Mouse (Mus musculus) neutrophil, adult 59 days (primary cell): ENCODE results near the gene Emid1. TPM values are rescaled to one million over a fixed set of nuclear protein-coding genes. Genes with fewer than 3 reads are reported as not detected.

Source experiments
- total RNA-seq, 2 experiments: library from RNA; stranded (reverse); gene quantifications; 1 replicate in 1 of 2; 2 replicates in 1 of 2; pipeline ENCODE4 v1.2.4; 2023

The Emid1 gene
- 1 to 10 TPM; 1.3 to 3.4 TPM for total RNA-seq

GRCm38 (mm10) chr11:5151680-5152337 is at the start of gene Emid1:
Gene Emid1 (minus strand): TSS chr11:5152257.

GRCm38 (mm10) chr11:5098736-5099542 is 53.1 kb downstream of the Emid1 start, which contains the start of the genes Rhbdd3 and Ewsr1:
Gene Rhbdd3 (plus strand): TSS chr11:5098926.
Gene Ewsr1 (minus strand): TSS chr11:5099266.

GRCm38 (mm10) chr11:5065056-5065821 is 86.8 kb downstream of the Emid1 start, which contains the start of gene Gas2l1:
Gene Gas2l1 (minus strand): TSS chr11:5065327.

GRCm38 (mm10) chr11:5057856-5058641 is 94.0 kb downstream of the Emid1 start, which contains the start of gene Rasl10a:
Gene Rasl10a (plus strand): TSS chr11:5058128.

Other genes with a start within 250 kb of the Emid1 start
- gene Nefh, start 204.2 kb downstream of the Emid1 start, total RNA-seq = under 1 TPM; 0.11 to 0.18 TPM
- gene Ap1b1, start 165.4 kb downstream of the Emid1 start, total RNA-seq = 10 to 100 TPM; 41.4 to 44.2 TPM
- gene Rasl10a, start 94.1 kb downstream of the Emid1 start, total RNA-seq = under 1 TPM in 1 of 2 experiments, not detected in 1; 0.51 TPM
- 1 to 10 TPM; 3.4 to 6.3 TPM for gene Gas2l1, start 86.9 kb downstream of the Emid1 start, total RNA-seq
- gene Rhbdd3, start 53.3 kb downstream of the Emid1 start, total RNA-seq = 1 to 10 TPM; 7.7 to 8.6 TPM
- 100 to 1,000 TPM; 283 to 330 TPM for gene Ewsr1, start 53.0 kb downstream of the Emid1 start, total RNA-seq
- 1 to 10 TPM; 6.5 to 6.7 TPM for gene Kremen1, start 109.3 kb upstream of the Emid1 start, total RNA-seq